ENCODE assay signal across 8 mouse cellular contexts in the genomic region with DNA sequence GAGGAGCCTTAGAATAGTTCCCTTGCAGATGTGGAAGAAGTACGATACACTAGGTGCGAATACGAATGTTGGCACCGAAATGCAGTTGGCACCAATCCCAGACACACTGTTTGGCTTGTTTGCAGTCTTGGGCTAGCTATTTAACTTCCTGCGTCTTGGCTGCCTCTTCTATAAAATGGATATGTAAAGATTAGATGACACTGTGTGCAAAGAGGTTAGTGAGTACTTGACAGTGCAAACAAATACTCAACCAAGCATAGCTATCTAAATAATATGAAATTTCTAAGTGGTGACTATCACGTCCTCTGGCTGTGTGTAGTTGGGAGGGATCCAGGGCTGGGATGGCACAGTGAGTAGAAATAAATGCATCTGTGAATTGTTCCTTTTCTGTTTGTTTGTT.
DNase-seq lines count a peak whose midpoint lies in the region; TF ChIP-seq lines count a peak whose summit lies in the region.

No protein-coding gene starts in this region.

- H3K4me3 ChIP-seq in gastrocnemius, adult 2 months: no peak overlapping the region

- peak; percentile 40 to 62 for DNase-seq in heart, adult 18-20 months
- no peak for DNase-seq in heart, adult 11 months
- peak; percentile 18 for DNase-seq in 3134 (ENCODE audit: extremely low read depth, insufficient read length, low spot score)
- peak; percentile 30 to 40 for DNase-seq in heart, postnatal 14 days
- DNase-seq in lung, postnatal 25 days (ENCODE audit: low spot score): peak; percentile 72
- no peak for DNase-seq in gastrocnemius, adult 2 months
- DNase-seq in gastrocnemius, postnatal 25 days: no peak
- no peak for DNase-seq in thymus, postnatal 10 days (ENCODE audit: low spot score in 2 of 2)

- intact Hi-C loops in heart, postnatal 14 days (cut with DNase I): no loop called here
- intact Hi-C loops in gastrocnemius, adult 2 months (cut with DNase I): no loop called here

- H3K27ac ChIP-seq in gastrocnemius, adult 2 months: no peak overlapping the region

- TF ChIP-seq CTCF in gastrocnemius, adult 2 months (IDR thresholded peaks at IDR 0.05): no peak

Comparison
In these comparisons a context has a peak if more than half of its experiments do, and no peak if none do; other contexts are left out.
1. DNase-seq: peak in heart, adult 18-20 months (2 of 2), 3134 (single experiment), heart, postnatal 14 days (2 of 2) and lung, postnatal 25 days (single experiment); none in heart, adult 11 months (single experiment), gastrocnemius, adult 2 months (single experiment), gastrocnemius, postnatal 25 days (single experiment) and thymus, postnatal 10 days (0 of 2).